Mouse (Mus musculus) common myeloid progenitor, adult 5-6 weeks (primary cell): ENCODE measurements at regions not wholly inside any gene's neighbourhood (a gene's known extent, or its start where the extent isn't known, plus 50 kb on each side); places are given as distances from the start of the nearest gene placed in this dataset.

Experiments
- ATAC-seq: replicated peaks from 2 replicates; pipeline ENCODE4 v1.8.0; 2016; ENCODE audit warnings: low read depth, mild to moderate bottlenecking, moderate TSS enrichment, inconsistent platforms; ENCODE audit not compliant: poor library complexity, severe bottlenecking

GRCm38 (mm10) chr5:148631566-148631965, 79.0 kb upstream of the Ubl3 start:
- ATAC-seq = no peak

- ATAC-seq = no peak
Measured at GRCm38 (mm10) chr5:148626014-148626413, 73.4 kb upstream of the Ubl3 start.

DNA sequence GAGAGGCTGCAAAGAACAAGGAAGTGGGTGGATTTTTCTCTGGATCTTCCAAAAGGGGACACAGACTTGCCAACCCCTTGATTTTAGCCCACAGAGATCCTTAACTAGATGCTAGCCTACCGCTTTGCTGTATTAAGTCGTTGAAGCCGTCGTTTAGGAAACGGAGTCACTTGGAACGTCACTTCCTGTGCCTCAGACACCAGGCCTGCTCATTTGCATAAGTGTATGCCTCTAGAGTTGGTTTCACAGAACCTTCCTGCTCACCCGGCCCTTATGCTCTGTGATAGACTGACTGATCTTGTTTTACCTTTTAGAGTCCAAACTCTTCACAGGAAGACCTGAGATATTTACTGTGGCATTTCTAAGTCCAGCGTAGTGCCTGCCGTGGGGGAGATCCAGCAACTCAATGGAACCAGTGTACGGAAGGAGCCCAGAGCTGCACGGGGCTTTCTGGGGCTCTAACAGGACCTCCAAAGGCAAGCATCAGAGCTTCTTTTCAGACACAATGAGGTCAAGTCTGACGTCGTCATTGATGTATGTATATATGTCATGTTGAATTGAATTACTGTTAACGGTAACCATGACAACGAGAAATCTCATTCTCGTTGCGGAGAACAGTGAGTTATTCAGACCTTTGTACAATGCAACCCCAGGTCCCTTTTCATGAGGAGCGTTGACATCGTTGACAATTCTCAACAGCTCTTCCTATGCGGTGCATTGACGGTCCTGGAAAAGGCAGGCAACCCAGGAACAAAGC, 72.2 kb upstream of the Ubl3 start:
- ATAC-seq = peak; percentile 42; the same call in 1 of the 2 replicates

GRCm38 (mm10) chr5:148620895-148621786, 68.6 kb upstream of the Ubl3 start:
- ATAC-seq = no peak

GRCm38 (mm10) chr5:148619917-148620316, 67.3 kb upstream of the Ubl3 start:
- no peak for ATAC-seq

DNA sequence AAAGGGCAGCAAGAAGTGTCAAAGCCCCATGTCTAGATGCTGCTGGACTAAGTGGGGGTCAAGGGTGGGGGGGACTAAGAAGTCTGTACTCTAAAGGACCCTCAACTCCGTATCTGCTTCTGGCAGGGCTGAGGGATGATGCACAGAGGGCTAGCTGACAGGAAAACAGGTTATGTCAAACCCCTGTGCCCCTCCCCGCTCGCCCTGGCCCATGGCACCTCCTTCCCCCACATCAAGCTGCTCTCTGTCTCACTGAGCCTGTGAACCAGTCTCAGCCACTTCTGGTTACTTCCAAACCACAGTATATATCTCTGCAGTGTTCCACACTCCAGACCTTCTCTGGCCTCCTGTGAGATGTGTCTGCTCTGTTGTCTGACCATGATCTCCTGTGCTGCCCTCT, 63.8 kb upstream of the Ubl3 start:
- no peak for ATAC-seq

- no peak for ATAC-seq
Measured at GRCm38 (mm10) chr5:148615706-148616366, 63.2 kb upstream of the Ubl3 start.

- no peak for ATAC-seq
Measured at GRCm38 (mm10) chr5:148615117-148615516, 62.5 kb upstream of the Ubl3 start.

DNA sequence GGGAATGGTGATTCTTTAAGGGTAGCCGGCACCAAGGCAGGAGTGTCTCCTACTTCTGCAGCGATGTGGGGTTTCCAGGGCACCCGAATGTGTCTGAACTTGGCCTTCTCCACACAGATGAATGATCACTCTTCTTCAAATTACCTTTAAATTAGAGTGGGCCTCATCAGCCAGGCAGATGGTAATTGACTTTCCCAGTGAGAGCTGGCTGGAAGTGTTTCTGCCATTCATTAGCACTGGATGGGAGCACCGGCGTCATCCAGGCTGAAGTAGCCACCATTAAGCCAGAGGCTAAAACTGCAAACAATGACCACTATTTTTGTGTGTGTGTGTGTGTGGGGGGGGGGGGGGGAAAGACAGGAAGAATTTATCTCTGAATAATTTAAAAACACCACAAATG, 58.7 kb upstream of the Ubl3 start:
- no peak for ATAC-seq

DNA sequence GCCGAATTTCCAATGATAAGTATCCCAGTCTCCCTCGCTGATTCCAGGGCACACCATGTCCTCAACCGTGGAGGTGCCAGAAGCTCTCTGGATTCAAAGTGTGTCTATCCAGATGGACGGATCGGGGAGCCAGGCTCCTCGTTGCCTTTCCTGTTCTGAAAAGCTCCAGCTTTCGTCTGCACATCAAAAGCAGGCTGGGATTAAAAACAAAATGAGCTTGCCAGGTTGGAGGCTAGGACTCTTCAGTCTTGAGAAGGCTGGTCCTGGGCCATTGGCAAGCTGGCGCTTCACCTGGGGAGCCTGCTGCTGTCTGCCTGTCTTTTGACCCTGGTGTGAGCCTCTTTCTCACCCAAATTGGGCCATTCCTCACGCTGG, 56.9 kb upstream of the Ubl3 start:
- ATAC-seq = no peak

DNA sequence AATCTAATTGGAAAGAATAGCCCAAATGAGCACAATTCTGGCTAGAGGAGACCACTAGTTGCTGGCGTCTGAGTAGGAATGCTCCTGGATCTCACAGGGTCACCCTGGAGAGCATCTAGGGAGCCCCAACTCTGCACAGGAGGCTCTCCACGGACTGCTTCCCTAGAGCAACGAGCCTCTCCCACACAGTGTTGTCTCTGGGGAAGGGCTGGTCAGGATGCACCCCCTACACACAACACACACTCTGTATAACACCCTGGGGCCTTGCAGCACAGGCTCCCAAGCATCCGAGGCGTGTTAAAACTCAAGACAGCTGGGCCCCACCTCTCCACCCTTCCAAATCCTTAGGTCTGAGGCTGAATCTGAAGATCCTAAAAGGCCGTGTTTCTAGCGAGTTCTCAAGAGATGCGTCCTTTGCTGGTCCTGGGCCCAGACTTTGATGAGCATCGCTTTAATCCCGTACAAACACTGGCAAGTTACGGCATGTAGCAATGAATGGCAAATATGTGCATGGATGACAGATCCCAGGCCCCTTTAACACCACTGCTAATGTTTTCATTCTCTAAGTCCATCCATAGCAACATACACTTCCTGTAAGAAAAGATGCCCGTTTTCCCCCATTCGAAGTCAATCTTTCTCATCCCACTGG, 56.4 kb upstream of the Ubl3 start:
- ATAC-seq = no peak

GRCm38 (mm10) chr5:148608178-148608577, 55.6 kb upstream of the Ubl3 start:
- no peak for ATAC-seq

DNA sequence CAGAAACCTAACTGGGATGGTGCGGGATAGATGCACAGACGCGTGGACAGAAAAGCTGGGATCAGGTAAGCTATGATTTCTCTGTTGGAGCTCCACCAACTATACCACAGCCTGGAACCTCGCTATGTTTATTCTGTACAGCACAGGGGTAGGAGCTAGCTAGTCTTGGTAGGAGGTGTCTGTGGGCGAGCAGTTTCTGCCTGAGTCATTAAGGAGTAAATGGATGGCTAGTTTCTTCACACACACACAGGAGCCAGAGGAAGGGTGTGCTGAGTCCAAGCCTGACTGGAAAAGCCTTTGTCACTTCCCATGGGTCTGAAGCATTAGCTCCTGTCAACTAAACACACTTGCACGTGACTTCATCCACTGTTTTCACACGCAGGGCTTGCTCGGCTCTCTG, 53.1 kb upstream of the Ubl3 start:
- ATAC-seq = no peak
